Mouse (Mus musculus): ENCODE data around the gene Ugt2b35.
A peak's percentile ranks its signal among the peaks of the same experiment; 100 is the strongest.
"Not testable (repeated sequence)": the region's sequence is repeated elsewhere in the genome, so short reads cannot be mapped to it uniquely, and the experiment has no call there.

Ugt2b35 gene

GRCm38 (mm10) chr5:87000395-87001073 is at the start of gene Ugt2b35:
Gene Ugt2b35 (plus strand): TSS chr5:87000860.
- no peak for DNase-seq

DNA sequence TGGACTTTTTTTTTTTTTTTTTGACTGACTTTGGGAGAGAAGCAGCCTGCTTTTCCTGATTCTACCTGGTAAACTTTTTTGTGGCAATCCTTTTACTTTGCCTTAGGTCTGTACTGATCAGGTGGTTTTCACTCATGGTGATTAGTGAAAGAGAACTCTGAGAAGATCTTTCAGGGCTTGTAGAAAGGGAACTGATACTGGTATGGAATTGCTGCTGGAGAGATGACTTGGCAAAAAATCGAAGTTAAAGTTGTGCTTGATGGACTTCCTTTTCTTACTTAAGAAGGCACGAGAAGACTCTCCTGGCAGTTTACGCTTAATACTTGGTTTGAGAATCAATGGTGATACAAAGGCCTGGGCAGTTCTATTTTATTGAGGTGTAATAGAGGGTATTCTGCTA is 40.2 kb upstream of the Ugt2b35 start:
- no peak for DNase-seq

- DNase-seq, result peak; percentile 3
Measured at GRCm38 (mm10) chr5:86961587-86962358, 38.9 kb upstream of the Ugt2b35 start.

- not testable (repeated sequence) for DNase-seq
Measured at GRCm38 (mm10) chr5:86962849-86963248, 37.8 kb upstream of the Ugt2b35 start.

GRCm38 (mm10) chr5:86967271-86967670 is 33.4 kb upstream of the Ugt2b35 start:
- DNase-seq, result not testable (repeated sequence)

- DNase-seq, result no peak
Measured at GRCm38 (mm10) chr5:87004735-87005134, 4.1 kb downstream of the Ugt2b35 start.

GRCm38 (mm10) chr5:87015477-87015876 is 14.8 kb downstream of the Ugt2b35 start:
- no peak for DNase-seq

GRCm38 (mm10) chr5:87027359-87027758 is 26.7 kb downstream of the Ugt2b35 start:
- DNase-seq, result no peak

DNA sequence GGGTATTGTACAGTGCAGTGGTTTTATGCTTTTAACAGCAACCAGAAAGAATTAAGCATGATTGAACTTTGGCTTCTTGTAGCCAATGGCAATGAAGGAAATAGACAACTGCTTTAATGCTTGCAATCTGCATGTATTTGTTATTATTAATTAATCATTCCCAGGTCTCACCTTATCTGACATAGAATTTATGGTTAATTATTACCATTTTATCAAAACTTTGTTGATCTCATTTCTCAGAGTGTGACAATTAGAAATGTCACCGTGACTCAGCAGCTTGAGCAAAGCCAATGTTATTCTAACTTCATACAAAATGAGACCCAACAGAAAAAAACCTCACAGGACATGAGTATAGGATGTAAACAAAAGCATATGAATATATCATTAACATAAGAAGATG is 30.0 kb downstream of the Ugt2b35 start:
- no peak for DNase-seq

Measured in kidney, adult 9 months (tissue).